Mouse (Mus musculus) ES-E14 (cell line): ENCODE results near the gene 2310039H08Rik.

Source experiments
- CHD2 ChIP-seq: IDR thresholded peaks from 2 replicates; pipeline ENCODE4 v1.6.1; 2014; ENCODE audit warnings: mild to moderate bottlenecking, low read depth, low read length, inconsistent platforms
- HCFC1 ChIP-seq: IDR thresholded peaks from 2 replicates; pipeline ENCODE4 v1.6.1; 2012; ENCODE audit warnings: low read length, inconsistent platforms, borderline replicate concordance; ENCODE audit not compliant: insufficient read depth
- MAFK ChIP-seq: IDR thresholded peaks from 2 replicates; pipeline ENCODE4 v1.6.1; 2014; ENCODE audit warnings: mild to moderate bottlenecking, low read depth, low read length, inconsistent platforms; ENCODE audit not compliant: insufficient read depth
- ZC3H11A ChIP-seq: IDR thresholded peaks from 2 replicates; pipeline ENCODE4 v1.6.1; 2012; ENCODE audit warnings: low read depth, mild to moderate bottlenecking, inconsistent platforms, low read length, borderline replicate concordance

GRCm38 (mm10) chr17:46750580-46750979 is 21.9 kb upstream of the 2310039H08Rik start:
- TF ChIP-seq HCFC1 = no peak
- TF ChIP-seq CHD2 = no peak
- no peak for TF ChIP-seq MAFK
- no peak for TF ChIP-seq ZC3H11A
